Mouse (Mus musculus) gastrocnemius, adult 2 months (tissue): ENCODE measurements around the gene Pars2. TPM values are rescaled to one million over a fixed set of nuclear protein-coding genes. Genes with fewer than 3 reads are reported as not detected.

ENCODE experiments used
- DNase-seq: peaks from one replicate; pipeline ENCODE4 v3.0.0; 2022
- H3K27ac ChIP-seq: fragments of 200-600 bp; 2 replicates; pipeline ENCODE4 v1.8.1; 2022; ENCODE audit warnings: mild to moderate bottlenecking
- H3K4me3 ChIP-seq: fragments of 200-600 bp; 2 replicates; pipeline ENCODE4 v1.8.1; 2022; ENCODE audit warnings: mild to moderate bottlenecking, moderate library complexity
- CTCF ChIP-seq: fragments of 200-600 bp; IDR thresholded peaks from 2 replicates; pipeline ENCODE4 v1.8.1; 2022; ENCODE audit warnings: antibody characterized with exemption, mild to moderate bottlenecking, moderate library complexity
- intact Hi-C: fragments of 180-260 bp; cut with DNase I; formaldehyde crosslinking; loops from one replicate; pipeline ENCODE4 v1.15.1; 2025
- total RNA-seq, 2 experiments: library from RNA; stranded (reverse); gene quantifications; 2 replicates each; pipeline ENCODE4 v1.2.3; 2021

Gene Pars2
- total RNA-seq, 2 experiments from 2014 or later = 2.5 to 3.8 TPM

DNA sequence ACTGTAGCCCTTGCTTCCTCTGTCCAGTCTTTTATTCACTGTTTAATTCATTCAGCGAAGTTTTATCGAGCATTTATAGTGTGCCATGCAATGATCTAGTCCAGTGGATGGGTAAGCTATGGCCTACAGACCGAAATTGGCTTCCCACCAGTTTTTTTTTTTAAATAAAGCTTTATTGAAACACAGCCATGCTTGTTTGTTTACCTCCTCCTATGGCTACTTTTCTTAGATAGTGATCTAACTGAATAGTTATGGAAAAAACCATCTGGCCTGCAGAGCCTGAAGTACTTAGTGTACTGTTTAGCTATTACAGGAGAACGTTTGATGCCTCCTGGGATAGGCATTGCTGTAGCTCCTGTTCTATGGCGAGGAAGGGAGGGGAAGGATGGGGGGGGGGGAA, 5.1 kb upstream of the Pars2 start:
- intact Hi-C loops = no loop called here
- no peak for TF ChIP-seq CTCF
- H3K4me3 ChIP-seq = no peak overlapping the region
- peak overlapping the region; percentile 69 for H3K27ac ChIP-seq
- no peak for DNase-seq

GRCm38 (mm10) chr4:106647137-106647536, 3.7 kb upstream of the Pars2 start:
- no peak for TF ChIP-seq CTCF
- DNase-seq = no peak
- Histone ChIP-seq H3K27ac (peak overlapping the region; percentile 69), H3K4me3 (no peak overlapping the region)
- intact Hi-C loops = no loop called here

GRCm38 (mm10) chr4:106652546-106652945, 1.7 kb downstream of the Pars2 start:
- Histone ChIP-seq H3K4me3 (no peak overlapping the region), H3K27ac (no peak overlapping the region)
- intact Hi-C loops = no loop called here
- no peak for TF ChIP-seq CTCF
- no peak for DNase-seq

GRCm38 (mm10) chr4:106653051-106653450, 2.2 kb downstream of the Pars2 start:
- no peak overlapping the region for H3K4me3 ChIP-seq
- intact Hi-C loops = no loop called here
- DNase-seq = peak; percentile 6
- H3K27ac ChIP-seq = no peak overlapping the region
- no peak for TF ChIP-seq CTCF

- no peak for TF ChIP-seq CTCF
- H3K4me3 ChIP-seq = no peak overlapping the region
- H3K27ac ChIP-seq = peak overlapping the region; percentile 80
- DNase-seq = peak; percentile 73
- intact Hi-C loops = no loop called here
These were observed 4.8 kb downstream of the Pars2 start for GRCm38 (mm10) chr4:106655681-106656080.

DNA sequence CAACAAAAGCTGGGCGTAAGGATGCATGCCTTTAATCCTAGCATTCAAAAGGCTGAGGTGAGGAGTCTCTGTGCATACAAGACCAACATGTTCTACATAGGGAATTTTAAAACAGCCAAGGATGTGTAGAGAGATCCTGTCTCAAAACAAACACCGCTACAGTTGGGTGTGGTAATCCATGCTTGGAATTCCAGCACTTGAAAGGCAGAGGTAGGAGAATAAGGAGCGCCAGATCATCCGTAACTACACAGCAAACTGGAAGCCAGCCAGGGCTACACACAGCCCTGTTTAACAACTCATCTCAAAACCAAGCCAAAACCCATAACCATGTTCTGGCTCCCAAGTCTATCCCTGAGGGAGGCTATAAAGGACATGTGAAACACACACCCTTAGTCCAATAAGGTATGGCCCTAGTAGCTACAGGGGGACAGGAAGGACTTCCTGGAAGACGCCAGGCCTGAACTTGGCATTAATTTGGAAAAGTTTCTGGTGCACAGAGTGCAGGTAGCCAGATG, 13.1 kb downstream of the Pars2 start:
- intact Hi-C loops = no loop called here
- no peak overlapping the region for H3K4me3 ChIP-seq
- no peak for DNase-seq
- no peak for TF ChIP-seq CTCF
- peak overlapping the region; percentile 90 for H3K27ac ChIP-seq

- no peak for TF ChIP-seq CTCF
- intact Hi-C loops = loop anchor here (5.0 kb wide), 1 partner anchor 32 kb away; no protein-coding TSS in a partner anchor
- H3K4me3 ChIP-seq = no peak overlapping the region
- peak overlapping the region; percentile 90 for H3K27ac ChIP-seq
- no peak for DNase-seq
These were observed 13.8 kb downstream of the Pars2 start for GRCm38 (mm10) chr4:106664697-106665096.

GRCm38 (mm10) chr4:106665269-106665668, 14.4 kb downstream of the Pars2 start:
- no peak for DNase-seq
- Histone ChIP-seq H3K27ac (peak overlapping the region; percentile 90), H3K4me3 (no peak overlapping the region)
- intact Hi-C loops = loop anchor here (5.0 kb wide), 1 partner anchor 33 kb away; no protein-coding TSS in a partner anchor
- no peak for TF ChIP-seq CTCF

- intact Hi-C loops = loop anchor here (5.0 kb wide), 1 partner anchor 33 kb away; no protein-coding TSS in a partner anchor
- TF ChIP-seq CTCF = no peak
- no peak for DNase-seq
- H3K27ac ChIP-seq = peak overlapping the region; percentile 90
- no peak overlapping the region for H3K4me3 ChIP-seq
These were observed 14.8 kb downstream of the Pars2 start for GRCm38 (mm10) chr4:106665673-106666072.

- intact Hi-C loops = loop anchor here (5.0 kb wide), 1 partner anchor 34 kb away; no protein-coding TSS in a partner anchor
- peak overlapping the region; percentile 90 for H3K27ac ChIP-seq
- peak; percentile 21; the same call in 1 of the 2 replicates for TF ChIP-seq CTCF
- no peak overlapping the region for H3K4me3 ChIP-seq
- DNase-seq = peak; percentile 88
These were observed 15.7 kb downstream of the Pars2 start for GRCm38 (mm10) chr4:106666546-106666945.

GRCm38 (mm10) chr4:106676749-106677148, 25.9 kb downstream of the Pars2 start:
- H3K4me3 ChIP-seq = no peak overlapping the region
- no peak overlapping the region for H3K27ac ChIP-seq
- intact Hi-C loops = no loop called here
- no peak for DNase-seq
- TF ChIP-seq CTCF = no peak

DNA sequence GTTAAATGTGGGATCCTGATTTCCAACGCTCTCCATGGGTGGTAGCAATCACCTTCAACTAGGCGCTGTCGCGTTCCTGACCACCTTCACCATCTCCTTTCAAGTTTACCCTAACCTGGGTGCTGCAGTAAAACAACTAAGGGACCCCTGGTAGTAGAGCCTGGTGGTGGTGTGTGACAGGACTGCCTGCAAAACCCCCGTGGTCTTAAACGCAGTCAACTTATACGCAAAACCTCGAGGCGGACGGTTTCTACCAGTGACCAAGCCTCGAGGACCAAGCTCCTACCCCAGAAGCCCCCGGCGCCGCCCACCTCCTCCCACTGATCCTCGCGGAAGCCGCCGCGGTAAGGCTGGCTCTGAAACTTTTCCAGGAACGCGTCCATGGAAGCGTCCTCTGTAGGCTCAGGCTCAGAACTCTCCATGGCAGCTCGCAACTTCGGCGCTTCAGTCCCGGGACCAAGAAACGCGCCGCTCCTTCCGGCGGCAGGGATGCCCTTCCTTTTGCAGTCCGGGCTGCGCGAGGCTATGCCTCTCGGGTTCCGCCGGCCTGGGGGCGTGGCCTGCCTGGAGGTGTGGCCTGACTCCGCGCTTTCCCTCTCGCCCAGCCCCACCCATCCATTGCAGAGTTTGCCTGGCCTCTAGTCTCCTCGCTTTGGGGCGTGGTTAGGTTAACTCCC, 27.7 kb downstream of the Pars2 start, which contains the start of gene Ttc4:
TSS of gene Ttc4 (minus strand) at position 503 of the 677 bp plus-strand sequence.
- peak; percentile 94 for DNase-seq
- Histone ChIP-seq H3K27ac (peak within 1 kb of the TSS; percentile 94), H3K4me3 (peak within 1 kb of the TSS; percentile 94)
- intact Hi-C loops = no loop called here
- no peak for TF ChIP-seq CTCF

- Histone ChIP-seq H3K4me3 (peak overlapping the region; percentile 94), H3K27ac (no peak overlapping the region)
- TF ChIP-seq CTCF = no peak
- intact Hi-C loops = no loop called here
- DNase-seq = no peak
These were observed 28.3 kb downstream of the Pars2 start for GRCm38 (mm10) chr4:106679152-106679551.
